8 mouse cellular contexts compared by ENCODE assay signal in the genomic region with DNA sequence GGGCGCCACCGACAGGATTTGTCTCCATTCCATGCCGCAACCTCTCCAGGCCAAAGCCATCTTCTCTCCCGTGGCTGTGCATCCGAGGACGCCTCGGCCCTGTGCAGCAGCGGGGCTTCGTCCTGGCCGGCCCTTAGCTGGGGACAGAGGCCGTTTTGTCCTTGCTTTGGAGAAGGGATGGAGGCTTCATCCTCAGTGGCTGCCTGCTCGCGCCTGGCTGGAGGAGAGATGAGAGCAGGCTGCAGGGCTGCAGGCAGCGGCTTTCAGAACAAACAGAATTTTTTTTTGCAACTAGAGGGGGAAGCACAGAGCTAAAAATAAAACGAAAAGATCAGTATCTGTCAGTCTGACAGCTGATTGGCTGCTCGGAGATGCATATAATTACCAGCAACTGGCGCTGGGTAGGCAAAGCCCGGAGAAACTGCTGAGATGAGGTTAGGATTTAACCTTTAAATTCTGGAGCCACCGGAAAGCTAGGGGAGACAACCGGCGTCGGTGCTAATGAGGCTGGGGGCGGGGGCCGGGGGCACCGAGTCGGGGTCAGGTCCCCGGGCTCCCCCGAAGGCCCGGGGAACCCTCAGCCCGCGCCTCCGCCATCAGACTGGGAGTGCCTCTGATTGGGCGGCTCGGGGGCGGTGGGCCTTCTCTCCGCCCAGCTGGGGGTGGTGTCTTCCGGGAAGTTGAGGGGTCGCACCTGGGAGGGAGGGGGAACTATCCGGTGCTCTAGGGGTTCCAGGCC. TPM values are rescaled to one million over a fixed set of nuclear protein-coding genes. Genes with fewer than 3 reads are reported as not detected.
DNase-seq lines count a peak whose midpoint lies in the region; ATAC-seq and TF ChIP-seq lines count a peak whose summit lies in the region.

Gene Cstad (plus strand): TSS at position 400 of the 739 bp plus-strand sequence.

- 1% methylated on average over 37 of the region's 39 CpGs for WGBS in intestine, embryonic 15.5 days

- H3K27me3 ChIP-seq in intestine, embryonic 15.5 days (replicated peaks) = no peaks in the 10 kb centered on the region

- peak; percentile 50 to 65 for DNase-seq in adrenal gland, adult 18-20 months (ENCODE audit: low spot score in 2 of 2)
- peak; percentile 54 to 66 for DNase-seq in gastrocnemius, postnatal 36 days
- peak; percentile 76 to 91 for DNase-seq in left cerebral cortex, postnatal 14 days (ENCODE audit: low spot score in 2 of 2)
- DNase-seq in right cerebral cortex, postnatal 14 days = peak; percentile 69
- DNase-seq in yolk sac, embryonic 10.5 days (ENCODE audit: low spot score) = peak; percentile 85

- H3K9ac ChIP-seq in intestine, embryonic 15.5 days = peak within 1 kb of the TSS; percentile 59

- peak within 1 kb of the TSS; percentile 84 for H3K4me2 ChIP-seq in intestine, embryonic 15.5 days (replicated peaks)

- TF ChIP-seq CTCF in cortical plate, adult 2 months (IDR thresholded peaks at IDR 0.05; ENCODE audit: extremely low read depth, insufficient read depth, low read length) = no peak

- peak within 1 kb of the TSS; percentile 100 for H3K27ac ChIP-seq in cortical plate, adult 2 months (ENCODE audit: insufficient read depth, low read length)
- peak within 1 kb of the TSS; percentile 98 for H3K27ac ChIP-seq in intestine, embryonic 15.5 days

- ATAC-seq in intestine, embryonic 15.5 days = peak; percentile 72
- ATAC-seq in megakaryocyte progenitor cell, adult 5-6 weeks (replicated peaks; ENCODE audit: poor library complexity) = peak; percentile 74

- intact Hi-C loops in gastrocnemius, postnatal 36 days (cut with DNase I) = loop anchor here (5.0 kb wide), 5 partner anchors 43 to 158 kb away; partner anchors contain the start of gene Ier5l
- intact Hi-C loops in left cerebral cortex, postnatal 14 days (cut with DNase I) = loop anchor here (2.0 to 5.0 kb wide), 2 partner anchors 112 to 122 kb away; no protein-coding TSS in a partner anchor

- H3K36me3 ChIP-seq in intestine, embryonic 15.5 days = no peaks in the 10 kb centered on the region

- TF ChIP-seq POLR2A in cortical plate, adult 2 months (IDR thresholded peaks at IDR 0.05; ENCODE audit: extremely low read depth, insufficient read depth, low read length) = peak; percentile 87

- peak within 1 kb of the TSS; percentile 42 for H3K4me3 ChIP-seq in cortical plate, adult 2 months (ENCODE audit: insufficient read depth, low read length)
- H3K4me3 ChIP-seq in intestine, embryonic 15.5 days (replicated peaks) = peak within 1 kb of the TSS; percentile 48

- peaks cover 16% of the 10 kb centered on the region for H3K4me1 ChIP-seq in cortical plate, adult 2 months (ENCODE audit: control insufficient read depth, insufficient read depth, low read length)
- H3K4me1 ChIP-seq in intestine, embryonic 15.5 days (replicated peaks) = peaks cover 23% of the 10 kb centered on the region

- H3K9me3 ChIP-seq in intestine, embryonic 15.5 days = no peaks in the 10 kb centered on the region

RNA-seq across cellular contexts. Expression of gene Cstad, which starts in this region (rescaled TPM):
- total RNA-seq in adrenal gland, adult 18-20 months (2021) = under 1 TPM in 1 of 2 experiments, not detected in 1; 0.51 TPM
- polyA plus RNA-seq in cortical plate, adult 2 months (2012; rRNA removed) = 5.3 and 6.4 TPM in 2 replicates
- 1 to 10 TPM; 2.5 to 3.4 TPM for total RNA-seq in gastrocnemius, postnatal 36 days (2021)
- polyA plus RNA-seq in intestine, embryonic 15.5 days (2015; fragmentation: Nextera tagmentation; extraction: Ambion mirVana) = 0.63 and 0.72 TPM in 2 replicates
- total RNA-seq in left cerebral cortex, postnatal 14 days (2021) = 1 to 10 TPM; 3.4 to 4.5 TPM
- total RNA-seq in megakaryocyte progenitor cell, adult 5-6 weeks (2015) = 1.3 TPM in 1 of 2 replicates, not detected in the other
- total RNA-seq in megakaryocyte progenitor cell, adult 5-6 weeks (2017) = not detected in 2 replicates

Comparison
In these comparisons a context has a peak if more than half of its experiments do, and no peak if none do; other contexts are left out.
1. Peak in every context shown above with its lines: DNase-seq, ATAC-seq, H3K4me3 ChIP-seq and H3K27ac ChIP-seq.
2. Peak in DNase-seq in adrenal gland, adult 18-20 months; RNA of the gene not detected or under 1 TPM.
3. Peak in ATAC-seq, H3K4me3 ChIP-seq, H3K27ac ChIP-seq, H3K9ac ChIP-seq and H3K4me2 ChIP-seq in intestine, embryonic 15.5 days; RNA of the gene not detected or under 1 TPM.